Mouse (Mus musculus) midbrain, embryonic 12.5 days (tissue): ENCODE measurements around the gene Pgm3. TPM values are rescaled to one million over a fixed set of nuclear protein-coding genes. Genes with fewer than 3 reads are reported as not detected.
A peak's percentile ranks its signal among the peaks of the same experiment; 100 is the strongest.
"Not testable (repeated sequence)": the region's sequence is repeated elsewhere in the genome, so short reads cannot be mapped to it uniquely, and the experiment has no call there.

Source experiments
- ATAC-seq: fragments of 200-750 bp; cut with Nextera tagmentation; 2 replicates; pipeline ENCODE4 v1.8.0; 2017; ENCODE audit warnings: low read depth, moderate TSS enrichment, moderate library complexity; ENCODE audit not compliant: low FRiP score
- H3K27ac ChIP-seq: fragments of 300-500 bp; sonication (generic); replicated peaks from 2 replicates; pipeline ENCODE4 v1.5.1; 2016; ENCODE audit warnings: mild to moderate bottlenecking
- H3K27me3 ChIP-seq: fragments of 300-500 bp; sonication (generic); 2 replicates; pipeline ENCODE4 v1.6.1; 2016; ENCODE audit warnings: mild to moderate bottlenecking
- H3K36me3 ChIP-seq: fragments of 300-500 bp; sonication (generic); 2 replicates; pipeline ENCODE4 v1.6.1; 2016
- H3K4me1 ChIP-seq: fragments of 300-500 bp; sonication (generic); 2 replicates; pipeline ENCODE4 v1.6.1; 2016
- H3K4me2 ChIP-seq: fragments of 300-500 bp; sonication (generic); replicated peaks from 2 replicates; pipeline ENCODE4 v1.6.1; 2016; ENCODE audit warnings: mild to moderate bottlenecking, moderate library complexity
- H3K4me3 ChIP-seq: fragments of 300-500 bp; sonication (generic); 2 replicates; pipeline ENCODE4 v1.5.1; 2016; ENCODE audit warnings: mild to moderate bottlenecking
- H3K9ac ChIP-seq: fragments of 300-500 bp; sonication (generic); replicated peaks from 2 replicates; pipeline ENCODE4 v1.6.1; 2016; ENCODE audit warnings: mild to moderate bottlenecking, moderate library complexity
- H3K9me3 ChIP-seq: fragments of 300-500 bp; sonication (generic); 2 replicates; pipeline ENCODE4 v1.6.1; 2016; ENCODE audit warnings: mild to moderate bottlenecking
- whole genome bisulfite sequencing: fragments of 180-500 bp; shearing (Covaris S2); methylation state at CpG from one replicate; pipeline ENCODE4 v1.1.7; 2016; 5-methylcytosine and 5-hydroxymethylcytosine counted together
- polyA plus RNA-seq: library from polyadenylated mRNA; unstranded; fragments of >200 nt; fragmentation: Nextera tagmentation; extraction: Ambion mirVana; gene quantifications from 2 replicates; pipeline ENCODE4 v1.2.1, GENCODE M21; 2016

The Pgm3 gene
- 38.8 and 40.3 TPM in 2 replicates for polyA plus RNA-seq

- WGBS = under 1% methylated on average over 59 of the region's 59 CpGs
- H3K27me3 ChIP-seq = no peaks in the 10 kb centered on the region
- H3K4me1 ChIP-seq = peaks cover 15% of the 10 kb centered on the region
- H3K4me2 ChIP-seq = peak within 1 kb of the TSS; percentile 99
- H3K9ac ChIP-seq = peak within 1 kb of the TSS; percentile 69
- ATAC-seq = peak; percentile 98
- H3K27ac ChIP-seq = peak within 1 kb of the TSS; percentile 61
- peak within 1 kb of the TSS; percentile 82 for H3K4me3 ChIP-seq
- H3K9me3 ChIP-seq = no peaks in the 10 kb centered on the region
- peaks cover 13% of the 10 kb centered on the region for H3K36me3 ChIP-seq
Measured at GRCm38 (mm10) chr9:86571540-86572135, at the start of gene Pgm3, which contains the start of gene Rwdd2a. Gene Pgm3 (minus strand): TSS chr9:86571842. Gene Rwdd2a (plus strand): TSS chr9:86571991.

- H3K36me3 ChIP-seq = no peaks in the 10 kb centered on the region
- no peak overlapping the region for H3K27ac ChIP-seq
- peaks cover 3% of the 10 kb centered on the region; the same call in 1 of the 2 replicates for H3K4me1 ChIP-seq
- no peaks in the 10 kb centered on the region for H3K9me3 ChIP-seq
- H3K4me3 ChIP-seq = no peak overlapping the region
- WGBS = 77% methylated on average over 10 of the region's 10 CpGs
- no peak overlapping the region for H3K4me2 ChIP-seq
- no peak for ATAC-seq
- no peaks in the 10 kb centered on the region for H3K27me3 ChIP-seq
- no peak overlapping the region for H3K9ac ChIP-seq
Measured at GRCm38 (mm10) chr9:86619341-86620139, 47.9 kb upstream of the Pgm3 start.

- H3K4me2 ChIP-seq = no peak overlapping the region
- ATAC-seq = no peak
- no peak overlapping the region for H3K27ac ChIP-seq
- no peaks in the 10 kb centered on the region for H3K36me3 ChIP-seq
- WGBS = 81% methylated on average over 7 of the region's 7 CpGs
- H3K4me3 ChIP-seq = no peak overlapping the region
- H3K4me1 ChIP-seq = peaks cover 3% of the 10 kb centered on the region; the same call in 1 of the 2 replicates
- no peaks in the 10 kb centered on the region for H3K9me3 ChIP-seq
- no peaks in the 10 kb centered on the region for H3K27me3 ChIP-seq
- H3K9ac ChIP-seq = no peak overlapping the region
Measured at GRCm38 (mm10) chr9:86617837-86618492, 46.3 kb upstream of the Pgm3 start.

GRCm38 (mm10) chr9:86615765-86616164 is 44.1 kb upstream of the Pgm3 start:
- Histone ChIP-seq H3K4me3 (no peak overlapping the region), H3K9me3 (no peaks in the 10 kb centered on the region), H3K36me3 (no peaks in the 10 kb centered on the region), H3K27me3 (no peaks in the 10 kb centered on the region), H3K27ac (no peak overlapping the region), H3K4me2 (no peak overlapping the region), H3K9ac (no peak overlapping the region), H3K4me1 (peaks cover 3% of the 10 kb centered on the region; the same call in 1 of the 2 replicates)
- WGBS = 81% methylated on average over 1 of the region's 1 CpGs
- ATAC-seq = no peak

GRCm38 (mm10) chr9:86612091-86612490 is 40.4 kb upstream of the Pgm3 start:
- no peak overlapping the region for H3K9ac ChIP-seq
- H3K4me2 ChIP-seq = no peak overlapping the region
- no peak for ATAC-seq
- no peak overlapping the region for H3K4me3 ChIP-seq
- WGBS = 95% methylated on average over 4 of the region's 4 CpGs
- H3K9me3 ChIP-seq = no peaks in the 10 kb centered on the region
- peaks cover 3% of the 10 kb centered on the region; the same call in 1 of the 2 replicates for H3K4me1 ChIP-seq
- no peak overlapping the region for H3K27ac ChIP-seq
- H3K27me3 ChIP-seq = no peaks in the 10 kb centered on the region
- no peaks in the 10 kb centered on the region for H3K36me3 ChIP-seq

GRCm38 (mm10) chr9:86605776-86606175 is 34.1 kb upstream of the Pgm3 start:
- no peak for ATAC-seq
- Histone ChIP-seq H3K27ac (no peak overlapping the region), H3K36me3 (no peaks in the 10 kb centered on the region), H3K27me3 (no peaks in the 10 kb centered on the region), H3K4me3 (no peak overlapping the region), H3K9me3 (no peaks in the 10 kb centered on the region), H3K4me2 (no peak overlapping the region), H3K4me1 (no peaks in the 10 kb centered on the region), H3K9ac (no peak overlapping the region)
- WGBS = 90% methylated on average over 6 of the region's 6 CpGs

- Histone ChIP-seq H3K27me3 (no peaks in the 10 kb centered on the region), H3K9me3 (no peaks in the 10 kb centered on the region), H3K9ac (no peak overlapping the region), H3K4me3 (no peak overlapping the region), H3K4me2 (no peak overlapping the region), H3K4me1 (no peaks in the 10 kb centered on the region), H3K36me3 (no peaks in the 10 kb centered on the region), H3K27ac (no peak overlapping the region)
- 66% methylated on average over 8 of the region's 8 CpGs for WGBS
- no peak for ATAC-seq
Measured at GRCm38 (mm10) chr9:86599723-86600303, 28.2 kb upstream of the Pgm3 start.

- H3K4me2 ChIP-seq, H3K9ac ChIP-seq, H3K27ac ChIP-seq, H3K9me3 ChIP-seq, ATAC-seq, H3K27me3 ChIP-seq, H3K4me3 ChIP-seq, H3K4me1 ChIP-seq, H3K36me3 ChIP-seq: not testable (repeated sequence)
Measured at GRCm38 (mm10) chr9:86596983-86597382, 25.3 kb upstream of the Pgm3 start.

GRCm38 (mm10) chr9:86594357-86594767 is 22.7 kb upstream of the Pgm3 start:
- not testable (repeated sequence) for H3K27ac ChIP-seq
- WGBS = 70% methylated on average over 10 of the region's 10 CpGs

GRCm38 (mm10) chr9:86592676-86593668 is 21.3 kb upstream of the Pgm3 start:
- ATAC-seq = peak; percentile 38
- Histone ChIP-seq H3K36me3 (no peaks in the 10 kb centered on the region), H3K4me1 (no peaks in the 10 kb centered on the region), H3K9ac (no peak overlapping the region), H3K27ac (no peak overlapping the region), H3K27me3 (no peaks in the 10 kb centered on the region), H3K9me3 (no peaks in the 10 kb centered on the region), H3K4me3 (no peak overlapping the region), H3K4me2 (no peak overlapping the region)
- 70% methylated on average over 19 of the region's 19 CpGs for WGBS

More at GRCm38 (mm10) chr9:86594357-86594767, 22.7 kb upstream of the Pgm3 start:
- not testable (repeated sequence) for H3K27me3 ChIP-seq, H3K4me2 ChIP-seq, H3K9me3 ChIP-seq, H3K36me3 ChIP-seq, ATAC-seq, H3K4me3 ChIP-seq, H3K4me1 ChIP-seq, H3K9ac ChIP-seq
